Mouse (Mus musculus) heart, adult 2 months (tissue): ENCODE measurements around the gene Ctdnep1. TPM values are rescaled to one million over a fixed set of nuclear protein-coding genes. Genes with fewer than 3 reads are reported as not detected.

Experiments
- DNase-seq, 2 experiments: peaks; one replicate each; pipeline ENCODE4 v3.0.0; 2021
- H3K27ac ChIP-seq: fragments of 200-600 bp; 2 replicates; pipeline ENCODE4 v1.8.1; 2022
- H3K27me3 ChIP-seq: fragments of 200-500 bp; 2 replicates; pipeline ENCODE4 v1.6.1; 2012; ENCODE audit warnings: mild to moderate bottlenecking, low read length, inconsistent platforms, mixed read lengths; ENCODE audit not compliant: control insufficient read depth, insufficient read depth
- H3K36me3 ChIP-seq: fragments of 200-500 bp; 2 replicates; pipeline ENCODE4 v1.6.1; 2012; ENCODE audit warnings: low read length, inconsistent platforms; ENCODE audit not compliant: control insufficient read depth, insufficient read depth
- H3K4me1 ChIP-seq: fragments of 200-500 bp; 2 replicates; pipeline ENCODE4 v1.6.1; 2011; ENCODE audit warnings: low read length; ENCODE audit not compliant: control insufficient read depth, insufficient read depth
- H3K4me3 ChIP-seq: fragments of 200-600 bp; 2 replicates; pipeline ENCODE4 v1.8.1; 2022
- H3K79me2 ChIP-seq: fragments of 200-500 bp; replicated peaks from 2 replicates; pipeline ENCODE4 v1.6.1; 2012; ENCODE audit warnings: mild to moderate bottlenecking, inconsistent platforms, low read length, moderate library complexity, mixed read lengths; ENCODE audit not compliant: control insufficient read depth, insufficient read depth
- H3K9ac ChIP-seq: fragments of 200-500 bp; 2 replicates; pipeline ENCODE4 v1.6.1; 2012; ENCODE audit warnings: low read depth, mild to moderate bottlenecking, control low read depth, inconsistent platforms, low read length, mixed read lengths
- CTCF ChIP-seq: fragments of 200-600 bp; IDR thresholded peaks from 2 replicates; pipeline ENCODE4 v1.8.1; 2022; ENCODE audit warnings: antibody characterized with exemption, mild to moderate bottlenecking, moderate library complexity
- EP300 ChIP-seq: fragments of 200-500 bp; IDR thresholded peaks from 2 replicates; pipeline ENCODE4 v1.6.1; 2011; ENCODE audit warnings: low read depth, low read length, control low read depth; ENCODE audit not compliant: insufficient read depth
- POLR2A ChIP-seq: fragments of 200-500 bp; IDR thresholded peaks from 2 replicates; pipeline ENCODE4 v1.6.1; 2011; ENCODE audit warnings: mild to moderate bottlenecking, low read depth, low read length, control low read depth; ENCODE audit not compliant: insufficient read depth
- WGBS: fragments of 180-500 bp; shearing (Covaris S2); methylation state at CpG from one replicate; pipeline ENCODE4 v1.1.7; 2018; 5-methylcytosine and 5-hydroxymethylcytosine counted together
- intact Hi-C: fragments of 180-260 bp; cut with DNase I; formaldehyde crosslinking; loops from one replicate; pipeline ENCODE4 v1.15.1; 2025
- polyA plus RNA-seq: library from polyadenylated mRNA; depleted of rRNA; stranded (reverse); fragments of >200 nt; gene quantifications from 2 replicates; pipeline ENCODE4 v1.2.3, GENCODE M21; 2012
- total RNA-seq, 2 experiments: library from RNA; stranded (reverse); gene quantifications; 2 replicates each; pipeline ENCODE4 v1.2.3; 2021

Gene Ctdnep1
- total and polyA plus RNA-seq, 3 experiments: 138 to 144 (median 143) TPM

DNA sequence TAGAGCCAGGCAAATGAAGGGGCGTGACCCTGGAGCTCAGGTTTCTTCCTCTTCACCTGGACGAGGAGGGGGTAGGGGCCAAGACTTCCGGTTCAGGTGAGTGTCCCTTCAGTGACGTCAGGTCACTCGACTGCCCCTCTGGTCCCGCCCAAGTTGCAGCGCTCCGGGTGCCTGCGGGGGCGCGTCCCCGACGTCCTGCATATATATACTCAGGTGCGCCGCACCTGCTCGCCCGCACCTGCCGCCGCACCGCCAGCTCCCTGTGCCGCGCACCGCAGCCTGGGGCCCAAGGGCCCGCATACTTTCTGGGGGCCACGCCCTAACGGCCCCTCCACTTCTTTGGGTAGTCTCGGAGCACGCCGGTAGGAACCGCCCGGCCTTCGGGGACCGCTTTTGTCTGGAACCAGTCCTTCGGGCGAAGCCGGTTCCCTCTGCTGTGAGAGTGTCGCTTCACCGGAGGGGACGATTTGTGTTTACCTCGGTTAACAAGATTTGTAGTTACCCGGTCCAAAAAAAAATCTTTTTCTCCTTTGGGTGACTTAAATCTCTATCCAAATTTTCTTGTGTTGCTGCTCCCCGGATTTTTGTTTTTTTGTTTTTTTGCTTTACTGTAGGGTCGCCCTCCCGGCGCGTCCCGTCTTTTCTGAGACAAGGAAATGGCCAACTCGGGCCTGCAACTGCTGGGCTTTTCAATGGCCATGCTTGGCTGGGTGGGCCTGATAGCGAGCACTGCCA is 15.5 kb upstream of the Ctdnep1 start:
- Histone ChIP-seq H3K4me1 (peaks cover 2% of the 10 kb centered on the region; the same call in 1 of the 2 replicates), H3K9ac (no peak overlapping the region), H3K27me3 (peaks cover 11% of the 10 kb centered on the region), H3K79me2 (no peaks in the 10 kb centered on the region), H3K27ac (no peak overlapping the region), H3K4me3 (no peak overlapping the region), H3K36me3 (no peaks in the 10 kb centered on the region)
- WGBS: 10% methylated on average over 49 of the region's 49 CpGs
- no peak for TF ChIP-seq POLR2A
- TF ChIP-seq CTCF: no peak
- no peak for TF ChIP-seq EP300
- intact Hi-C loops: no loop called here
- no peak for DNase-seq

DNA sequence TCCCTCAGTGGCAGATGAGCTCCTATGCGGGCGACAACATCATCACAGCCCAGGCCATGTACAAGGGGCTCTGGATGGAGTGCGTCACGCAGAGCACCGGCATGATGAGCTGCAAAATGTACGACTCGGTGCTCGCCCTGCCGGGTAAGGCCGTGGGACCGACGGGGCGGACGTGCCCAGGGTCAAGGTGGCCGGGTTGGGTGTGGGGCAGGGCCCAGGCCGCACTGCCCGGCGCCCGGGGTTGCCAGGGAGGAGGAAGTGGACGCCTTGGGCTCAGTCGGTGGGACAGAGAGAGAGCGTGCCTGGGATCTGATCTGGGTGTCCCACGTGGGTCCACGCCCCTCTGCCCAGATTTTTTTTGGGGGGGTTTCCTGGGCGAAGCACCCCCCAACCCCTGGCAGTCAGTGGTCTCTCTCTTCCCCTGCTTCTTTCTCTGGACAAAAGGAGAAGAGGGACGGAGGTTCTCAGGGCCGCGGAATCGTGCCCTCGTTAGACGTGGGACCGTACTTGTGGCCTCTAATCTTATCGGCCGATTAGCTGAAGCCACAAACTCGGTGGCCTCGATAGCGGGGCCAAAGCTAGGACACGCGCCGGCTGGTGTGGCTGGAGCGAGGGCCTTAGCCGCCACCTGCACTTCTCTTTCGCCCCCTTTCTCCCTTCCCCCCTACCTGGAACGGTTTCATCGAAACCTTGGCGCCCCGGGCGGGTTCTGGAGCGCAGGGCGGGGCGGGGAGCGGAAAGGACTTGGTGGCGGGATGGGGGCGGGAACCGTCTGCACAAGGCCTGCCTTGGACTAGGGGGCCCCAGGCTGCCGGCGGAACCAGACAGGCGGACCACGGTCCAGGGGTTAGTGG is 14.7 kb upstream of the Ctdnep1 start:
- Histone ChIP-seq H3K36me3 (no peaks in the 10 kb centered on the region), H3K27me3 (peaks cover 11% of the 10 kb centered on the region), H3K9ac (peak overlapping the region; percentile 51), H3K27ac (no peak overlapping the region), H3K4me3 (peak overlapping the region; percentile 35), H3K4me1 (peaks cover 2% of the 10 kb centered on the region; the same call in 1 of the 2 replicates), H3K79me2 (no peaks in the 10 kb centered on the region)
- peak; percentile 29 to 49 for DNase-seq
- TF ChIP-seq EP300: no peak
- no peak for TF ChIP-seq CTCF
- TF ChIP-seq POLR2A: no peak
- 6% methylated on average over 53 of the region's 59 CpGs for WGBS
- intact Hi-C loops: no loop called here

DNA sequence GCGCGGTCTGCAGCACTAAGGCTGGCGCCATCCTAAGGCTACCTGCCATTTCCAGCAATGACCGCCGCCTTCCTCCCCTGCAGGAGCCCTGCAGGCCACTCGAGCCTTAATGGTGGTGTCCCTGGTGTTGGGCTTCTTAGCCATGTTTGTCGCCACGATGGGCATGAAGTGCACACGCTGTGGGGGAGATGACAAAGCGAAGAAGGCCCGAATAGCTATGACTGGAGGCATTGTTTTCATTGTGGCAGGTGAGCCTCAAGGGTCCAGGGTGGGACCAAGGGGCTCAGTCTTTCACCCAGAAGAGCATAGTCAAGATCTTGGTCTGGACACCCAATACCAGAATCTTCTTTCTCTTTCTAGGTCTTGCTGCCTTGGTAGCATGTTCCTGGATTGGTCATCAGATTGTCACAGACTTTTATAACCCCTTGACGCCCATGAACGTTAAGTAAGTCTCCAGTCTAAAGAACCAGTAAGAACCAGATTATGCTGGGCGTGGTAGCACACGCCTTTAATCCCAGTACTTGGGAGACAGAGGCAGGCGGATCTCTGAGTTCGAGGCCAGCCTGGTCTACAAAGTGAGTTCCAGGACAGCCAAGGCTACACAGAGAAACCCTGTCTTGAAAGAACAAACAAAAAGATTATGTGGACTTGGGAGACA is 14.0 kb upstream of the Ctdnep1 start:
- WGBS: 38% methylated on average over 17 of the region's 17 CpGs

GRCm38 (mm10) chr11:69968793-69969192 is 12.2 kb upstream of the Ctdnep1 start:
- Histone ChIP-seq H3K4me3 (no peak overlapping the region), H3K4me1 (peaks cover 2% of the 10 kb centered on the region; the same call in 1 of the 2 replicates), H3K27me3 (peaks cover 11% of the 10 kb centered on the region), H3K9ac (no peak overlapping the region), H3K36me3 (no peaks in the 10 kb centered on the region), H3K79me2 (no peaks in the 10 kb centered on the region), H3K27ac (no peak overlapping the region)
- TF ChIP-seq POLR2A (no peak), CTCF (no peak), EP300 (no peak)
- intact Hi-C loops: no loop called here
- no peak for DNase-seq
- WGBS: 80% methylated on average over 4 of the region's 4 CpGs

More for the DNA sequence above, 14.0 kb upstream of the Ctdnep1 start:
- Histone ChIP-seq H3K4me1 (peaks cover 2% of the 10 kb centered on the region; the same call in 1 of the 2 replicates), H3K4me3 (peak overlapping the region; percentile 35), H3K36me3 (no peaks in the 10 kb centered on the region), H3K27me3 (peaks cover 11% of the 10 kb centered on the region), H3K79me2 (no peaks in the 10 kb centered on the region), H3K27ac (no peak overlapping the region), H3K9ac (peak overlapping the region; percentile 51)
- DNase-seq: no peak
- intact Hi-C loops: no loop called here
- TF ChIP-seq POLR2A (no peak; the same call in 1 of the 2 replicates), CTCF (no peak)

GRCm38 (mm10) chr11:69970222-69970621 is 10.7 kb upstream of the Ctdnep1 start:
- peaks cover 2% of the 10 kb centered on the region; the same call in 1 of the 2 replicates for H3K4me1 ChIP-seq
- no peak overlapping the region for H3K27ac ChIP-seq
- no peak overlapping the region for H3K4me3 ChIP-seq
- H3K9ac ChIP-seq: no peak overlapping the region
- WGBS: 75% methylated on average over 6 of the region's 6 CpGs
- intact Hi-C loops: no loop called here
- peaks cover 7% of the 10 kb centered on the region for H3K27me3 ChIP-seq
- H3K79me2 ChIP-seq: no peaks in the 10 kb centered on the region
- H3K36me3 ChIP-seq: no peaks in the 10 kb centered on the region
- no peak for TF ChIP-seq EP300
- TF ChIP-seq CTCF: no peak
- TF ChIP-seq POLR2A: no peak
- DNase-seq: no peak
